Mouse (Mus musculus) testis, adult 10 weeks (tissue): ENCODE results near the gene Gm6096. TPM values are rescaled to one million over a fixed set of nuclear protein-coding genes. Genes with fewer than 3 reads are reported as not detected.

Experiments used
- polyA plus RNA-seq: library from polyadenylated mRNA; stranded (reverse); fragments of 350-450 nt; fragmentation: Illumina TruSeq; extraction: RNeasy Lipid Tissue Mini Kit (QIAGEN cat#74804); gene quantifications from one replicate; pipeline ENCODE4 v1.2.3, GENCODE M21; 2014; ENCODE audit warnings: low read depth, low replicate concordance

Gene Gm6096
- polyA plus RNA-seq, result not detected

GRCm38 (mm10) chr7:34250738-34251137 is at the start of gene Gm6096:
Gm6096 (plus strand) TSS chr7:34251038.

DNA sequence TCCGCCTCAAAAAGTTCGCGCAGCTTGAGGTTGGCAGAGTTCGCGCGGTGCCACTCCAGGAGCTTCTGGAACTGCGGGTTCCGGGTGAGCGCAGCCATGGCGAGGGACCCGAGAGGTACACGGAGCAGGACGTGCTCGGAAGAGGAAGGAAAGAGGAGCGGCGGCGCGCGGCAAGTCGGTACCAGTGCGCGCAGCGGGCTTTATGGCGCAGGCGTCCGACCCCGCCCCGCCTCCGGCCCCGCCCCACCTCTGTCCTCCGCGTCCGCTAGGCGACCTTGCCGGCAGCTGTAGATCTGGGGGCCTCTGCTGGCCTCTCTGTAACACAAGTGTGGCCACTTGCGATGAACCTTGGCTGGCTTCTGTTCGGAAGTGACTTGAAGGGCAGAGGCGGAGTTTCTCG is 20.7 kb upstream of the Gm6096 start, which contains the start of gene Gpi1:
Gpi1 (minus strand) TSS at position 221 of the 400 bp plus-strand sequence.

Other genes with a start within 250 kb of the Gm6096 start
- gene Scgb2b27, start 237.1 kb upstream of the Gm6096 start, polyA plus RNA-seq, result not detected
- gene Scgb1b27, start 229.6 kb upstream of the Gm6096 start, polyA plus RNA-seq, result not detected
- gene Scgb1b30, start 155.6 kb upstream of the Gm6096 start, polyA plus RNA-seq, result not detected
- gene Wtip, start 117.8 kb upstream of the Gm6096 start, polyA plus RNA-seq, result 0.53 TPM
- gene Uba2, start 81.4 kb upstream of the Gm6096 start, polyA plus RNA-seq, result 133 TPM
- 6.5 TPM for gene Pdcd2l, start 54.4 kb upstream of the Gm6096 start, polyA plus RNA-seq
- gene Gpi1, start 20.7 kb upstream of the Gm6096 start, polyA plus RNA-seq, result 67.4 TPM
- gene 4931406P16Rik, start 62.5 kb downstream of the Gm6096 start, polyA plus RNA-seq, result 47.7 TPM
- gene Lsm14a, start 142.3 kb downstream of the Gm6096 start, polyA plus RNA-seq, result 57.2 TPM